Mouse (Mus musculus) kidney, adult 8-10 months (tissue): ENCODE results near the gene Sphk1.
"Not testable (repeated sequence)": the region's sequence is repeated elsewhere in the genome, so short reads cannot be mapped to it uniquely, and the experiment has no call there.

ENCODE experiments used
- DNase-seq, 2 experiments: peaks; one replicate each; pipeline ENCODE4 v3.0.0; 2022

The Sphk1 gene

DNA sequence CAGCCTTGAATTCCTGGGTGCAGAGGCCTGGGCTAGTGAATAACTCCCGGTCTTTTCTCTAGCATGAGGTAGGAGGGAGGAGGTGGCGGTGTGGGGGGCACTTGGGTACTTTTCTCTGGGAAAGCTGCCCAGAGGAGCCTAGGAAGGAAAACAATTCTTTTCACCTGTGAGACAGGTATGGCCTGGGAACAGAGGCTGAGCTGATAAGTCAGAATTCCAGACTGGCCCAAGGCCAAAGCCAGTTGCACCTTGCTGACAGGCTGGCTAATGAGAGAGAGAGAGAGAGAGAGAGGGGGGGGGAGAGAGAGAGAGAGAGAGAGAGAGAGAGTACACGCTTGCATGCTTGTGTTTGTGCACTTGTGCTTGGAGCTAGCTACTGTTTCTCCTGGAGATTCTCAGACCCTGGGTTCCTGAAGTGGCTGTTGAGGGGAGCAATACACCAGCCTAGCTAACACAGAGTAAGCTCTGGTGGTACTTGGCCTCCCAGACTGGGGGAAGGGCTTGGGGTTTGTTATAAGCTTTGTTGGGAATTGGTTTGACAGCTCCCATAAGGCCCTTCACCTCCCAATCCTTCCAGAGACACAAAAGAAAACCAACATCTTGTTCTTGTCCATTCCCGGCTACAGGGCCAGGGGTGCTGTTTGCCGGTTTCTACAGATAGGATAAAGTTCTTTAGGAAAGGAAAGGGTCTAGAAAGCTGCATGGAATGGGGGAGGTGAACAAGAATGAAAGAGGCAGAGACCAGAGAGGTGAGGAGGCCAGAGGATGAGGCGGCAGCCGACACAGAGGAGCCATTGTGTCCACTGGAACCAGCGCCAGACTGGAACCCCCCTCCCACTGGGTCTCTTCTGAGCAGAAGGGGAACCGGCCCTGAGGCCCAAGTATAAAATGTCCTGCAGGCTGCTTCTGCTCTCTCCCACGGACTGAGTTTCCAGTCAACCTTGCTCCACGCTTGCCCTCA lies at the start of gene Sphk1:
Sphk1 (plus strand) TSS at position 739 of the 961 bp plus-strand sequence.
- peak; percentile 20 to 37 for DNase-seq

DNA sequence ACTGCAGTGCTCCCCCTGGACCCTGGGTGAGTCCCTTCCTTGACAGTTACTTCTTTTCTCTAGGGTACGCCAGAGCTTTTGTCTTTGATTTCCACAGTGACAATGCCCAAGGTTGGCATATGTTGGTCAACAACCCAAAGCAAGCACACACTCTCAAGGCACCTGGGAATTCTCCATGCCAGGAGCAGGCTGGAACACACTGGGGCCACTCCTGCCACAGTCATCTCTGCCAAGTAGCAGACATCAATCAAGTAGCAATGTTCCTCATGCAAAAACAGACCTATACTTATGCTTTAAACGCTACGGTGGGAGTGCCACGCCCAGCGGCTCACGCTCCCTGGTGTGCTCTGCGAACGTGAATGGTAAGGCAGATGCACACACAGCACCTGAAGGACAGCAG lies 49.8 kb upstream of the Sphk1 start:
- no peak for DNase-seq

DNA sequence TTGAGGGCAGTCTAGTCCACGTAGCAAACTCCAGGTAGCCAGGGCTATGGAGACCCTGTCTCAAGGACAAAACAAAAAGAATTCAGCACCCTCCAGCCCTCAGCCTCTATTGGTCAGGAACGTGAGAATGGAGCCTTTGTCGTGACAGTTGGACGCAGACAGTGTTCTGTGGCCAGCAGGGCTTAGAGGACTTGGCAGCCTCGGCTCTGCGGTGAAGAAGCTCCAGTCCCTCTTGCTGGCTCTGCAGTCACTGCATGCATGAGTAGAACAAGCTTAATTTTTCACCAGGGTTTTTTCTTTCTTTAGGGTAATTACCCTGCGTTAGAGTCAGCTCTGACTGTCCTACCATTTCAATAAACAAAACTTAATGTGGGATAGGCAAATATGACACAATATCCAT lies 48.9 kb upstream of the Sphk1 start:
- no peak for DNase-seq

DNA sequence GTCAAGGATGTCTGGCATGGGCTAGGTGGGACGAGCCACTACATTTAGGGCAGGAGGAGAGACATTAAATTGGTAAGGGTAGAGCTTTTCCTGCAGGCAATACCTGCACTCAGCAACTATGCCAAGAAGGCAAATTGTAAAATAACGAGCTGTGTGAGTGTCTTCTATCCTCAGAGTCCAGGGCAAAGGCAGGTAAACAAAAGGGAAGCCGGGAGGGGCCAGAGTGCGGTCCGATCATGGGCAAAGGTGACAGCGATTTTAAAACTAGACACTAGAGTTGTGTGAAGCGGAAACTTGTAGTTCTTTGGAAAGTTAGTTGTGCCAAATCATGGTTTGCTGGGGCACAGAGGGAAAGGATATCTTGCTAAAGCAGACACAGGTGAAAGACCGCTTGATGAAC lies 46.5 kb upstream of the Sphk1 start:
- no peak for DNase-seq

DNA sequence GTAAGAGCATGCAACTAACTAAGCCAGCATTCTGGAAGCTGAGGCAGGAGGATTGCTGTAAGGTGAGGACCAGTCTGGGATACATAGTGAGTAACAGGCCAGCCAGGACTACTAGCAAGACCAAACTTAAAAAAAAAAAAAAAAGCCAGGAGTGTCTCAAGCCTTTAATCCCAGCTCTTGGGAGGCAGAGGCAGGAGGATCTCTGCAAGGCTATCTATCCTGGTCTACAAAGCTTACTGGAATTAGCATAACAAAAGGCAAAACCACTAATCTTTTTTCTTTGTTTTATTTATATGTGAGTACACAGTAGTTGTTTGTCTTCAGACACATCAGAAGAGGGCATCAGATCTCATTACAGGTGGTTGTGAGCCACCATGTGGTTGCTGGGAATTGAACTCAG lies 42.5 kb upstream of the Sphk1 start:
- DNase-seq, result no peak

DNA sequence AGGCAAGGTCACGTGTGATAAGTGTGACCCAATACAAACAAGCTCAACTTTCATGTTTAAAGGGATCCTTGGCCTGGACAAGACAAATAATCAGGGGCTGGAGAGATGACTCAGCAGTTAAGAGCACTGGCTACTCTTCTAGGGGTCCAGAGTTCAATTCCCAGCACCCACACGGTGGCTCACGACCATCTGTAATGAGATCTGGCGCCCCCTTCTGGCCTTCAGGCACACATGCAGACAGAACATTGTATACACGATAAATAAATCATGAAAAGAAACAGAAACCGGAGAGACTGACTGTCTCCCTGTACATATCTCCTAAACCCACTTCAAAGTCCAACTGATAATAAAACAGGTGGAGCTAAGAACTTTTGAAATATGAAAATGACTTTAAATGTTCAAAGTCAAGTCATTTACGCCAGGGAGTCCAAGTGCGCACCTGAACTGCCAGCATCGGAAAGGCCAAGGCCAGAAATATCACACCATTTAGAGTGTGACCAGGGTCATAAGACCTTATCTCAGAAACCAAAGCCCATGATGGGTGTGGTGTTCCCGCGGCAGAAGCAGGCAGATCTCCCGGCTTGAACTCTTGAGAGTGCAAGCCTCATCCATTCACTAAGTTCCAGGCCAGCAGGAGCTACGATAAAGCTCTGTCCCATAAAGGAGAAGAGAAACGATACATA lies 41.9 kb upstream of the Sphk1 start:
- no peak for DNase-seq

DNA sequence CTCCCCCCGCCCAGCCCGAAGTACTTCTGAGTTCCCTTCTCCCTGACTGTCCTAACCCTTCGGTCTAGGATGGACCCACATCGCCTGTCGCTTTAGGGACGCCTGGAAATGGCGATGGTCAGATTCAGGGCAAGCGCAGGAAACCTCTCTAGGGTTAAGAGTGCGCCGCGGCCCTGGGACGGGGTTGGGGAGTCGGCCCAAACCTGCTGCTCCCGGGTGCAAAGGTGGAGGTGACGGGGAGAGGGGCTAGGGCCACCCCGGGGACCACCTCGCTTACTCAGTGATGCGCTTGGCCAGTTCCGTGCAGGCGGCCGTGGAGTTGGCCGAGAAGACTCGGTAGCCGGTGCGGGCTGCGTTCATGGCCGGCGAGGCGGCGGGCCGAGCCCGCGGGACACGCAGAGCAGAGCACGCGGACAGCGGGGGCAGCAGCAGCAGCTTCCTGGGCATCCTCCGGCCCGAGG lies 40.9 kb upstream of the Sphk1 start:
- DNase-seq, result no peak

DNA sequence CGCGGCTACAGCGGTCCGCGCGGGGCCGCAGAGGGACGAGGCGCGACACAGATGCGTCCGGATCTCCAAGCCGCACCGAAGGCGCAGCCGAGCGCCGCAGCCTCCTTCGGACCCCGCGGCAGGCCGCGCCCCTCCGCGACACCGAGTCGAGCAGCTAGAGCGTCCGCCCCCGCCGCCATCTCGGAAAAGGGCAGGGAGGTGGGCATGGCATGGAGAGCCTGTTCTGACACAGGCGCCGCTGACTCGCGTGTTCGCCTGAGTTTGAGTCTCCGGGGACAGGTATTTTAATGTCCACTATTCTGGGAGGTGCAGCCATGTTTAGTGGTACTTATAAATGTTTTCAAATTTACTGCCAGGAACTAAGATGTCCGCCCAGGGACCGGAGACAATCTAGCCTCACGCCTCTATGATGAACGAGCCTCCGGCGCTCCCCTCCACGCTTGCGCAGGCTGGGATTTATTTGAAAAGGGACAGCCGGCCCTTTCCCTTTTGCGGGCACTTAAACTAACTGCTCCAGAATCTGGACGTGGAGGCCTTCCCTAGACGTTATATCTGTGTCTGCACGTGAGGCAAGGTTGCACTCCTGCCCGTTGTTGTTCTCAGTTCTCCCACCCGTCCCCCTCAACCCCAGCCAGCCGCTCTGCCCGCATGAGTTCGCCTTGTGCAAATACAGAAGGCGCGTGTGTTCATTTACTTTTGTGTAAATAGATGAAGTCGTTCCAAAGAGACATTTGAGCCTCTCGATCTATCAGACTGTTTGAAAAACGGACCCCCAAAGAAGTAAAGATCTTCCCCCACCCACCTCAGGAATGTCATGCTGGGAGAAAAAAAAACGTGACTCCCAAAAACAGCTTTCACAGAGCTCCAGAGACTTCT lies 40.3 kb upstream of the Sphk1 start:
- DNase-seq, result peak; percentile 87 to 89

DNA sequence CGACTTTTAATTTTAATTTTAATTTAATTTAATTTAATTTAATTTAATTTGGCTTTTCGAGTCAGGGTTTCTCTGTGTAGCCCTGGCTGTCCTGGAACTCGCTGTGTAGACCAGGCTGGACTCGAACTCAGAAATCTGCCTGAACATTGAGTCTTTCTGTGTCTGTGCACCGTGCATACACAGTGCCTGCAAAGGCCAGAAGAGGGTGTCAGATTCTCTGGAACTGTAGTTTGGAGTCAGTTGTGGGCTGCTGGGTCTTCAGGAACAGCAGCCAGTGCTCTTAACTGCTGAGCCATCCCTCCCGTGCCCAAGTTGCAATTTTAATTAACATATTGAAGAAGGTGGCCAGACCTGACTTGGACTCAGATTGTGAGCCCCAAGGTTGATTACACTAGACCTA lies 39.4 kb upstream of the Sphk1 start:
- no peak for DNase-seq

DNA sequence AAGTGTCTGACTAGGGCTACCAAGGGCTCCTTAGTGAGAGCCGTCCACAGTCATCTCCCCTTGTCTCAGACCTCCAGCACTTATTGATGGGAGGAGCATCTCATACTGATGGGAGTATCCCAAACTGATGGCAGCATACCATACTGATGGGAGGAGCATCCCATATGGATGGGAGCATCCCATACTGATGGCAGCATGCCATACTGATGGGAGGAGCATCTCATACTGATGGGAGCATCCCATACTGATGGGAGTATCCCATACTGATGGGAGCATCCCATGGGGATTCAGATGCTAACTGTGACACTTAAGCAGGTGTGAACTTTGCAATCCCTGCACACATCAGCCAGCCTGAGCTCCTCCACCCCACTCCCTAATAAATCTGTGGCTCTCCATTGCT lies 38.2 kb upstream of the Sphk1 start:
- not testable (repeated sequence) for DNase-seq

DNA sequence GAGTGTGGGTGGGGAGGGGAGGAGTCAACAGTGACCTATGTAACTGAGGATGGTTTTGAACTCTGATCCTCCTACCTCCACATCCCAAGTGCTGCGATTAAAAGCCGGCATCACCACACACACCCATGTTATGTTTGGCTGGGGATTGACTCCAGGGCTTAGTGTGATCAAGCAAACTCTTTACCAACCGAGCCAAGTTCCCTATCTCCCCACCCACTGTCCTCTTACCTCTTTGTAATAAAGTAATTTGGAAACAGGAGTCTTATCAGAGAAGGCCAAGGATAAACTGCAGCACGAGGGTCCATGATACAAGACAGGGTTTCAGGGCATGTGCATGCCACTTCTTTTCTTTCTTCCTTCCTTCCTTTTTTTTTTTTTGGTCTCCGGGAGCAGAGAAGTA lies 37.5 kb upstream of the Sphk1 start:
- no peak for DNase-seq

DNA sequence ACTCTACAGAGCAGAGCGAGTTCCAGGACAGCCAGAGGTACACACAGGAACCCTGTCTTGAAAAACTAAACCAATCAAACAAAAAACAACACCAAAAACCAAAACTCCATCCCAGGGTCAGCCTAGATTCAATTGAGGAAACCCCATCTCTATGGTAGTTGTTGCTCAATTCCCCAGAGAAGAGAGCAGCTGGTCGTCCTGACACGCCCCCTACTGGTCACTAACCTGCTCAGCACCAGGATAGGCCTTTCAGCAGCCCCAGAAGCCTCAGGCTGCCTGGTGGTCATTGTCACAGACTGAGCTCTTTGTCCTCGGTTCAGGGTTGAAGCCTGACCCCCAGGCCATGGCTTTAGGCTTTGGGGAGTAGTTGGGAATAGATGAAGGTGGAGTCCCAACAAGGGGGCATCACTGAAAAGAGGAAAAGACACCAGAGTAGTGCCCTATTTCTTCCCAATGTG lies 36.9 kb upstream of the Sphk1 start, which contains the start of gene Prpsap1:
Prpsap1 (minus strand) TSS at position 408 of the 458 bp plus-strand sequence.
- peak in 1 of 2 experiments; percentile 58 for DNase-seq

DNA sequence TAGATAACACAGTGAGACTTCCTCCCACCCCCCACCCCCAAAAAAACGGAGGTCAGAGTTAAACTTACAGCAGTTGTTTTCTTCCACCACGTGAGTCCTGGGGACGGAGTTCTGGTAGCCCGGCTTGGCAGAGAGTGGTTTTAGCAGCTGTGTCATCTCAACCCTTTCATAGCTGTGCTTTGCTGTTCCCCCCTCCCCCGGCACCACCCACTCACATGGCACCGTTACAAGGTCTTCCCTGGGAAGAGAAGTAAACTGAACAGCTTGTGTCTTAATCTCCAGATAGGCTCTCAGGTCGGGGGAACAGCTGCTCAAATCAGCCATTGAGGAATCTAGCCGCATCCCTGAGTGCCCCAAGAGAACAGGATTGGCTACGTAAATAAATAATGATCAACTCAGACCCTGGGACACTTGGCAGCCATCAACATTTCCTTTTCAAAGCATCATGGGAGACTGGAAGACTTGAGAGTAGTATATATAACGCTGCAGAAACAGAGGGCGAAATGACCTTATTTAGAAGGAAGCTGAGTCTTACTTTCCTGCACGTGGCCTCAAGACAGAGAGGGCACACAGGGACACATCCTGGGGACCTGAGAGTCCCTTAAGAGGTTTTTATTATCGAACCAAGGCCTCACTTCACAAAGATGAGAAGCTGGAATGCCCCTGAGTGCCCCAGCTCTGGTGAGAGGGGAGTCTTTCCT lies 36.1 kb upstream of the Sphk1 start:
- peak; percentile 34 to 61 for DNase-seq

DNA sequence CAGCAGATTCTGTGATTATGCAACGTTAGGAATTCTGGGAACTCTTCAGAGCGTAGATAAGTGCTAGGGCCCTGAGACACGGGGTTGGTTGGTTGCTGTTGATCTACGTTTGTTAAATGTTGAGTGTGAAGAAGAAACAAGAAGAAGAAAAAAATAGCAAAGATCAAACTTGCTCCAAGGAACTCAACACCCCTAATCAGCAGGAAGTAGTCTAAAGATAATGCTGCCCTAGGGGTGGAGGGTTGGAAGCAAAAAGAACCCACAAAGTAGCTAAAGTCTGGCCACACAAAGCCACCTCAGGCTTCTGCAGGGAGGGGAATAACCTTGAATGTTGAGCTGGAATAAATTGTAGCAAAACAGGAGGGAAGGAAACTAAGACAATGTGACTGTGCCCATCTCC lies 33.4 kb upstream of the Sphk1 start:
- DNase-seq, result no peak

DNA sequence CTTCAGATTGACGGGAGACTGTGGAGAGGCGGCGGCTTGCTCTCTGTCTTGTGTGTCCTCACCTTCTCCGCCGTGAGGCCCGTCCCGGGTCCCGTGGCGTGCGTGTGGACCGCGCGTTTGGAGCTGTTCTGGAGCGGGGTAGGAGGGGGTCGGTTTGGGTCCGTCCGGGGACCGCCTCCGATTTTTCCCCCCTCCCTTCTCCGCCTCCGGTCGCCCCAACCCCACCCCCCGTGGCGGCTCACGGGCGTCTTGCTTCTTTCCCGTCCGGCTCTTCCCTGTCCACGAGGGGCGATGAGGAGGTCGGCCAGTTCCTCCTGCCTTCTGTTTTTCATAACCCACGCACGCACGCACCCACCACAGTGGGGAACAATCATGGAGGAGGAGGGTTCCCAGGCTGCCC lies 32.1 kb upstream of the Sphk1 start:
- no peak for DNase-seq

DNA sequence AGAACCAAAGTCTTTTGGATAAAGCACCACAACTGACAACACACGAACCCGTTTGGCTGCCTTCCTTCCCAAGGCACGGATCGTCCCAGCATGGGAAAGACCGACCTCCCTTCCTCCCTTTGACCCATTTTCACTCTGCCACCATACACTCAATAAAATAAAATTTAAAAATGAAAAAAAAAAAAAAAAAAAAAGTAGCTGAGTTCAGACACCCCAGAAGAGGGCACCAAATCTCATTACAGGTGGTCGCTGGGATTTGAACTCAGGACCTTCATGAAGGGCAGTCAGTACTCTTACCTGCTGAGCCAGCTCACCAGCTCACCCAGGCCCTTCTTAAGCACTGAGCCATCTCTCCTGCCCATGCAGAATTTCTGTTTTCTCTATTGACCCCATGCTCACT lies 31.7 kb upstream of the Sphk1 start:
- no peak for DNase-seq

DNA sequence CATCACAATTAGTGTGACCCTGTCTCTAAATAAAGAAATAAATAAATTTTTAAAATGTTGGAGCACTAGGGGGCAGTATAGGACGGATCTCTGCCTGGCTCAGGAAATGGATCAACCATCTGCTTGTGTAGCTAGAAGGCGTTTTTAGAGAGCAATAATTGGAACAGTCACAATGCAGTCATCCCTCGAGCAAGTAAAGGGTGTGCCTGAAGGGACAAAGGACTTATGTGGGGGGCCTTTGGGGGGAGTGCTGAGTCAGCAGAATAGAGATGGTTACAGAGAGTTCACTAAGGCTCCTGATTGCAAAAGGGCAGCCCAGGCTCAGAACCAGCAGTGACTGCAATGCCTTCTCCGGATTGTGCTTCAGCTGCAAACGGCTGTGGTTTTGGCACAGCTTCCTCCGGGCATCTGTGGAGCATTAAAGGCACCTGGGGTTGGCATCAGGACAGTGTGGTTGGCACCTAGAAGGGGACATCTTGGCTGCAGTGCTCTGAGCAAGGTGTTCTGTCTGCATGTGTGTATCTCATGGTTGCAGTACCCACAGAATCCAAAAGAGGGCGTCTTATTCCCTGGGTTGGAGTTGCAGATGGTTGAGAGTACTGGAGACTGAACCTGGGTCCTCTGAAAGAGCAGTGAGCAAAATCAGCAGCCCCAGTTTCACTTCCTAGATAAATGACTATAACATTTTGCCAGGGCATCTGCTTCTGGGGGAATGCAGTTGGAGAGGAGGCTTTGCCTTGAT lies 29.5 kb upstream of the Sphk1 start:
- DNase-seq, result no peak

DNA sequence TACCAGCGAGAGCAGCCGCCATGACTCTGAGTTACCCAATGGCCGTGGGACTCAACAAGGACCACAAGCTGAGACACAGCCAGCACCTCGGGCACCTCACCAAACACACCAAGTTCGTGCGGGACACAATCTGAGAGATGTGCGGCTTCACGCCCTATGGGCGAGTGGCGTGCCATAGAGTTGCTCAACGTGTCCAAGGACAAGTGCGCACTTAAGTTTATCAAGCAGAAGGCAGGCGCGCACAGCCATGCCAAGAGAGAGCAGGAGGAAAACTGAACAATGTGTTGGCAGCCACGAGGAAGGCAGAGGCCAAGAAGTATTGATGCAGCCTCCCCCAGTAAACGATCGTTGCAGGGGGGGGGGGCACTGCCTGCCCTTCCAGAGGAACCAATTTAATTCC lies 26.2 kb upstream of the Sphk1 start:
- no peak for DNase-seq

DNA sequence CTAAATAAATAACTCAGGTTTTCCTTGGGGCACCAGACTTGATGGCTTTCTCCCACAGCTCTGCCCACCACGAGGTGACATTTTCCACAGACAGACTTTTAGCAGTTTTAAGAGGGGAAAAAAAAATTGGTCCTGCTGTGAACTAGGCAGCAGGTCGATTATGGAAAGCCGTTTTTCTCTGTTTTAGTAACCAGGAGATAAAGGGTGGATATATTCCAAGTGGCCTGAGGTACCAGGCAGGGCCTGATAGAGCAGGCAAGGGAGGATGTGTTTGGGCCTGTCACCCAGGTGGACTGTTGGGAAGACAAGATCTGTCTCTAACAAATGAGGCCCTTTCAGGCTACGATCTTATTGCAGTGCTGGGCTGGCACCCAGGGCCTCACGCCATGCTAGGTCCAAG lies 25.2 kb upstream of the Sphk1 start:
- DNase-seq, result no peak

DNA sequence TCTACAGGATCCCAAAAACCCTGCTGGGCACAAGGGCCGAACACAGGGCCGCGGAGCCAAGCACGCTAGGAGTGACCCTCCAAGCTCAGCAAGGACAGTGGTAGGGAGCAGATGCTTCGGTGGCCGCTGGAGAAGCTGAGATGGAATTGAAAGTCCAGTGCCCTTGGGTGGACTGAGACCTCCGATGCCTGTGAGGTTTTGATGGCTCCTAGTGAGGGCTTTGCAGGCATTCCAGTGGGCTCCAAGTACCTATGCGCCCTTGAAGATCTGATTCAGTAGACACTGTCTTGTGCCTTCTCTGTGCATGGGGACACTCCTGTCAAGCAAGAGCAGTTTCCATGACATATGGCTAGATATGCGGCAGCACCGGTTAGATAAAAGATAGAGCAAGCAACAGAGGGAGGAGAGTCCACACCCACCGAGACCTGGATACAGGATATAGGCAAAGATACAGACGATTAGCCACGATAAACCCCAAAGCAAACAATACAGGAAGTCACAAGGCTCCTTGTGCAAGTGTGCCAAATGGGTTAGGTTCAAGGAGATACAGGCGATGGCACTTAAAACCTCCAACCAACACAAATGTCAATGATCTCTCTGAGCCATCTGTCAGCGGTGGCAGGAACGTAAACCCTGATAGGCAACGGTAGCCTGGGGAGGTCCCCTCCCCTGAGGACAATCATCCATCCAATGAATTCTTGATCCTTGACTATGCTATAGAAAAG lies 24.4 kb upstream of the Sphk1 start:
- no peak for DNase-seq

DNA sequence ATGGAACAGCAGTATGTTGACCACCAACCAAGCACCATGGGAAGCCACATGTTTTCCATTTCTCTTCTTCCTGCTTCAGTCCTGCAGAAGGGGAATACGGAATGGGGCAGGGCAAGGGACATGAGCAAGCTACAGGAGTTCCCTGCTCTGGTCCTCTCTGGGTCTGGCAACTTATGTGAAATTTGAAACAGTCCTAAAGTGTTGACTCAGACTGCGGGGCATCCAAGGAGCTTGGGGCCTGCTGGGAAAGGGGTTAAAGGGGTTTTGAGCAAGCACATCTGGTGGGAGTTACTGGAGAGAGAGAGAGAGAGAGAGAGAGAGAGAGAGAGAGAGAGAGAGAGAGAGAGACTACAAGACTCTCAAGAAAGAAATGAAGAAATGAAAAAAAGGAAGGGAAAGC lies 22.0 kb upstream of the Sphk1 start:
- no peak for DNase-seq
